Mouse (Mus musculus): ENCODE results near the gene Garnl3. TPM values are rescaled to one million over a fixed set of nuclear protein-coding genes. Genes with fewer than 3 reads are reported as not detected.
A peak's percentile ranks its signal among the peaks of the same experiment; 100 is the strongest.

Gene Garnl3
- total RNA-seq, 1 experiment = 8.5 TPM

GRCm38 (mm10) chr2:32962875-32963220, 168.6 kb downstream of the Garnl3 start:
- H3K4me1 ChIP-seq (ENCODE audit: control insufficient read depth in 2 of 2, insufficient read depth in 2 of 2, low read length in 2 of 2, poor library complexity in 1 of 2) = peaks cover 0 to 3% of the 10 kb centered on the region in 2 experiments; a peak in 1 of 4 replicates
- peak overlapping the region; percentile 100 for H3K9ac ChIP-seq (ENCODE audit: insufficient read depth, low read depth, low read length, poor library complexity, severe bottlenecking)
- in situ Hi-C loops (cut with MboI; ENCODE audit: low sequenced_read_pairs in 2 of 2, unreplicated experiment in 2 of 2) = no loop called here
- peak overlapping the region; percentile 84 to 99 for H3K4me3 ChIP-seq (ENCODE audit: insufficient read depth in 1 of 2, low read depth in 1 of 2, low read length in 2 of 2, poor library complexity in 1 of 2, severe bottlenecking in 1 of 2)
- TF ChIP-seq HCFC1 (IDR thresholded peaks at IDR 0.05; ENCODE audit: borderline replicate concordance, insufficient read depth, low read length) (no peak), MAFK (IDR thresholded peaks at IDR 0.05; ENCODE audit: insufficient read depth, low read depth, low read length) (no peak), ZNF384 (IDR thresholded peaks at IDR 0.05; ENCODE audit: low read depth, low read length) (no peak), CHD2 (IDR thresholded peaks at IDR 0.05; ENCODE audit: low read depth, low read length) (no peak), ZC3H11A (IDR thresholded peaks at IDR 0.05; ENCODE audit: borderline replicate concordance, low read depth, low read length) (no peak)
- no peaks in the 10 kb centered on the region for H3K9me3 ChIP-seq (ENCODE audit: control insufficient read depth, insufficient read depth, low read depth, low read length)
- no peak for DNase-seq (ENCODE audit: low read depth, low spot score)
- peak overlapping the region; percentile 93 for H3K27ac ChIP-seq (ENCODE audit: insufficient read depth, low read depth, low read length, poor library complexity, severe bottlenecking)
- peaks cover 32% of the 10 kb centered on the region for H3K36me3 ChIP-seq (ENCODE audit: control insufficient read depth, insufficient read depth, low read length, poor library complexity, severe bottlenecking)

DNA sequence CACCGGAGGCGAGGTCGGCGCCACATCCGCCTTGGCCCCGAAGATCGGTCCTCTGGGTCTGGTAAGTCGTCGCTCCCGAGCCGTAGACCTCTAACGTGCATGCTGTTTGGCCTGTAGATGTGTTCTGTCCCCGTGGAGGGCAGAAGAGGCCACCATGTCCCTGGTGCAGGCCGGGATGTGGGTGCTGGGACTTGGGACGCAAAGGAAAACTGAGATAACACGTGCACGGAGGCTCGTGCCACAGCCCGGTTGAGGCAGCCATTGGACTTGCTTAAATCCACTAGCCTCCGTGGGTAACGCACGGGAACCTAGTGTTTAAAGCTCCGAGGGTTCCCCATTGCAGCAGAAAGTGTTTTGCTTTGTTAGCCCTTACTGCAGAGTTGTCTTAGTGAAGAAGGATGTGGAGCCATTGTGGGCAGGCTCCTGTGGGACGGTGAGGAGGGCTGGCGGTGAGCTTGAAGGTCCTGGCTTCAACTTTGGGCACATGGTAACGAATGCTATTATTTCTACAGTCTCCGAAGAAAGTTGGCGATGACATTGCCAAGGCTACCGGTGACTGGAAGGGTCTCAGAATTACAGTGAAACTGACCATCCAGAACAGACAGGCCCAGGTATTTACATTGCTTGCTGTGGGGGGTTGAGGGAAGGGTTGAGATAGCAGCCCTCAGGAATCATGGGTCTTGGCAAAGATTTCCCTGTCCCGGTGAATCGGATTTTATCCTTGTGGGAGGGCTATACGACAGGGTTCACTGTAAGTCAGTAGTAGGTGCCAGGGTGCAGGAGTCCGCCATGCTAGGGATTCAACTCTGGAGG, 169.2 kb downstream of the Garnl3 start:
- peak overlapping the region; percentile 100 for H3K9ac ChIP-seq (ENCODE audit: insufficient read depth, low read depth, low read length, poor library complexity, severe bottlenecking)
- peaks cover 0 to 3% of the 10 kb centered on the region in 2 experiments; a peak in 1 of 4 replicates for H3K4me1 ChIP-seq (ENCODE audit: control insufficient read depth in 2 of 2, insufficient read depth in 2 of 2, low read length in 2 of 2, poor library complexity in 1 of 2)
- H3K4me3 ChIP-seq (ENCODE audit: insufficient read depth in 1 of 2, low read depth in 1 of 2, low read length in 2 of 2, poor library complexity in 1 of 2, severe bottlenecking in 1 of 2) = peak overlapping the region; percentile 84 to 99
- peak overlapping the region; percentile 93 for H3K27ac ChIP-seq (ENCODE audit: insufficient read depth, low read depth, low read length, poor library complexity, severe bottlenecking)
- in situ Hi-C loops (cut with MboI; ENCODE audit: low sequenced_read_pairs in 2 of 2, unreplicated experiment in 2 of 2) = no loop called here
- TF ChIP-seq ZC3H11A (IDR thresholded peaks at IDR 0.05; ENCODE audit: borderline replicate concordance, low read depth, low read length) (no peak), HCFC1 (IDR thresholded peaks at IDR 0.05; ENCODE audit: borderline replicate concordance, insufficient read depth, low read length) (no peak)
- no peak for DNase-seq (ENCODE audit: low read depth, low spot score)
- peaks cover 37% of the 10 kb centered on the region for H3K36me3 ChIP-seq (ENCODE audit: control insufficient read depth, insufficient read depth, low read length, poor library complexity, severe bottlenecking)
- no peaks in the 10 kb centered on the region for H3K9me3 ChIP-seq (ENCODE audit: control insufficient read depth, insufficient read depth, low read depth, low read length)

DNA sequence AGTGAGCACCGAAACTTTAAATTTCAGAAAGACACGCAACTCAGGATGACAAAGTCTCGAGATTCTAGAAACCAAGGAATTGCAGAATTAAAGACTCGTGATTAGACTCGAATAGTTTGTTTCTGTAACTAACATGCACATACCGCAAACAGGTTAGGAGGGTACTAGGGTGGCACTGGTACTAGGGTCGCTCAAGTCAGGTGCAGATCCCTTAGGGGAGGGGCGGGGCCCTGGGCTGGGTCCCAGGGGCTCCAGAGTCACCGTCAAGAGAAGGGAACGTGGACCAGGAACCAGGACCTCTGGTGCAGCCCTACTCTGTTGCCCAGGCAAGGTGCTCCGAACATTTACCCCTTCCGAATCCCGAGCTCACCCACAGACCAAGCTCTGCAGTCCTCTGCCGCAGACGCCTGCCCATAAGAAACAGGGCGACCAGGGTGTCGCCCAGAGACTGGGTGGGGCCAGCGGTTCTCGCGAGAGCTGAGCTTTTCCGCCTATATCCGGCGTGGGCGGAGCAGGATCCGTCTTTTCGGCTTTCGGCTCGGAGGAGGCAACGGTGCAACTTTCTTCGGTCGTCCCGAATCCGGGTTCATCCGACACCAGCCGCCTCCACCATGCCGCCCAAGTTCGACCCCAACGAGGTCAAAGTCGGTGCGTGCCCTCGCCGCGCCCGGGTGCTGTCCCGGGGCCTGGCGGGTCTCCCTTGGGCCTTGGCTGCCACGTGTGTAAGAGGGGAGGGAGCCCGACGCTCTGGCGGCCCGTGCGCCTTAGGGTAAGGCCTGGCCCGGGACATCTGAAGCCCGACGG, 170.1 kb downstream of the Garnl3 start, which contains the start of the genes Rpl12 and Lrsam1:
Gene Rpl12, plus strand, starts transcription at position 368 of the 804 bp plus-strand sequence.
Gene Lrsam1, minus strand, starts transcription at position 423 of the 804 bp plus-strand sequence.
- TF ChIP-seq CHD2 (IDR thresholded peaks at IDR 0.05; ENCODE audit: low read depth, low read length) (peak; percentile 98), HCFC1 (IDR thresholded peaks at IDR 0.05; ENCODE audit: borderline replicate concordance, insufficient read depth, low read length) (peak; percentile 82), ZC3H11A (IDR thresholded peaks at IDR 0.05; ENCODE audit: borderline replicate concordance, low read depth, low read length) (no peak), ZNF384 (IDR thresholded peaks at IDR 0.05; ENCODE audit: low read depth, low read length) (no peak)
- H3K36me3 ChIP-seq (ENCODE audit: control insufficient read depth, insufficient read depth, low read length, poor library complexity, severe bottlenecking) = peaks cover 41% of the 10 kb centered on the region
- H3K9ac ChIP-seq (ENCODE audit: insufficient read depth, low read depth, low read length, poor library complexity, severe bottlenecking) = peak within 1 kb of the TSS; percentile 100
- in situ Hi-C loops (cut with MboI; ENCODE audit: low sequenced_read_pairs in 2 of 2, unreplicated experiment in 2 of 2) = no loop called here
- no peaks in the 10 kb centered on the region for H3K9me3 ChIP-seq (ENCODE audit: control insufficient read depth, insufficient read depth, low read depth, low read length)
- peak within 1 kb of the TSS; percentile 93 for H3K27ac ChIP-seq (ENCODE audit: insufficient read depth, low read depth, low read length, poor library complexity, severe bottlenecking)
- H3K4me1 ChIP-seq (ENCODE audit: control insufficient read depth in 2 of 2, insufficient read depth in 2 of 2, low read length in 2 of 2, poor library complexity in 1 of 2) = peaks cover 0 to 3% of the 10 kb centered on the region in 2 experiments; a peak in 1 of 4 replicates
- H3K4me3 ChIP-seq (ENCODE audit: insufficient read depth in 1 of 2, low read depth in 1 of 2, low read length in 2 of 2, poor library complexity in 1 of 2, severe bottlenecking in 1 of 2) = peak within 1 kb of the TSS; percentile 84 to 99
- DNase-seq (ENCODE audit: low read depth, low spot score) = no peak

DNA sequence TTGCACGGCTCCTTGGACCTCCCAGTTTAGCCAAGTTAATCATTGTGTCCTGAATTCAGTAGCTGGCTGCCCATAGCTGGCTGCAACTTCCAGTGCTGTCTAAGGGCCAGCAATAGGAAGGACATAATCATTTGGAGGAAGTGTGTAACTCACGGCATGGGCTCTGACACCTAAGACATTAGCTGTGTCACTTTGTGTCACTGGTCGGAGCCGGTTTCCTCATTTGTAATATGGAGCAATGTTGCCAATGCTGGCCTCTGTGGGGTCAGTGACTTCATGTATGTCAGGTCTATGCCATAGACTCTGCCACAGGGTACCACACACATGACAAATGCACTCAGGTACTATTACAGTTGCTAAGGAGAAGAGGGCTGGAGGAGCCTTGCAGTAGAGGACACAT, 171.2 kb downstream of the Garnl3 start:
- Histone ChIP-seq H3K36me3 (ENCODE audit: control insufficient read depth, insufficient read depth, low read length, poor library complexity, severe bottlenecking) (peaks cover 41% of the 10 kb centered on the region), H3K9me3 (ENCODE audit: control insufficient read depth, insufficient read depth, low read depth, low read length) (no peaks in the 10 kb centered on the region), H3K4me1 (ENCODE audit: control insufficient read depth in 2 of 2, insufficient read depth in 2 of 2, low read length in 2 of 2, poor library complexity in 1 of 2) (peaks cover 0 to 3% of the 10 kb centered on the region in 2 experiments; a peak in 1 of 4 replicates), H3K27ac (ENCODE audit: insufficient read depth, low read depth, low read length, poor library complexity, severe bottlenecking) (no peak overlapping the region), H3K9ac (ENCODE audit: insufficient read depth, low read depth, low read length, poor library complexity, severe bottlenecking) (peak overlapping the region; percentile 100; the same call in 1 of the 2 replicates), H3K4me3 (ENCODE audit: insufficient read depth in 1 of 2, low read depth in 1 of 2, low read length in 2 of 2, poor library complexity in 1 of 2, severe bottlenecking in 1 of 2) (no peak overlapping the region)
- no peak for DNase-seq (ENCODE audit: low read depth, low spot score)
- in situ Hi-C loops (cut with MboI; ENCODE audit: low sequenced_read_pairs in 2 of 2, unreplicated experiment in 2 of 2) = no loop called here
- TF ChIP-seq ZC3H11A (IDR thresholded peaks at IDR 0.05; ENCODE audit: borderline replicate concordance, low read depth, low read length) (no peak), MAFK (IDR thresholded peaks at IDR 0.05; ENCODE audit: insufficient read depth, low read depth, low read length) (no peak), CHD2 (IDR thresholded peaks at IDR 0.05; ENCODE audit: low read depth, low read length) (no peak), ZNF384 (IDR thresholded peaks at IDR 0.05; ENCODE audit: low read depth, low read length) (no peak), HCFC1 (IDR thresholded peaks at IDR 0.05; ENCODE audit: borderline replicate concordance, insufficient read depth, low read length) (no peak)

All from ES-E14 (cell line).